Mouse (Mus musculus) CH12.LX (cell line): ENCODE measurements around the gene Rap1b.
A peak's percentile ranks its signal among the peaks of the same experiment; 100 is the strongest.

Source experiments
- MEF2A ChIP-seq: IDR thresholded peaks from 2 replicates; pipeline ENCODE4 v1.6.1; 2014; ENCODE audit warnings: low read depth, mild to moderate bottlenecking, inconsistent platforms, low read length, improper control_type of control experiment, borderline replicate concordance
- MXI1 ChIP-seq: IDR thresholded peaks from 2 replicates; pipeline ENCODE4 v1.6.1; 2011; ENCODE audit warnings: mild to moderate bottlenecking, low read depth, low read length, improper control_type of control experiment
- TBP ChIP-seq: conservative IDR thresholded peaks from 2 replicates; pipeline ENCODE4 v1.6.1; 2011; ENCODE audit warnings: low read depth, low read length, improper control_type of control experiment
- ZMIZ1 ChIP-seq: IDR thresholded peaks from 2 replicates; pipeline ENCODE4 v1.6.1; 2012; ENCODE audit warnings: low read depth, mild to moderate bottlenecking, inconsistent platforms, low read length, improper control_type of control experiment
- ZNF384 ChIP-seq: IDR thresholded peaks from 2 replicates; pipeline ENCODE4 v1.6.1; 2012; ENCODE audit warnings: low read depth, low read length, improper control_type of control experiment, inconsistent platforms

DNA sequence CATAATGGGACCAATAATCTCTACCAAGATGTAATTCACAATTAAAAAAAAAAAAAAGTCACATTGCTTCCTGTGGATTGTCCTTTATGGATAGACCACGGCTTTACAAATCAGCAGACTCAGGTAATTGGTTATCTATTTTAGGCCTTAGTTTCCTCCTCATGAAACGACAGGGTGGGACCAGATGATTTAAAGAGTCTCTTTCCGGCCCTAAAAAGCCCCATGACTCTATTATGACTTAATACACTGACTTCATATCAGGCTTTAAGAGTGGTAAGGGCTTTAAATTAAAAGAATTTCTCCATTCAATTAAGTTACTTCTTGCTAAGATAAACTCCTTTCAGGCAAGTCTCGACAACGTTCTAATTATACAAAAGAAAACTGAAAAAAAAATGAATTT is 1.6 kb downstream of the Rap1b start:
- TF ChIP-seq ZNF384 (no peak), ZMIZ1 (no peak), MEF2A (peak; percentile 57; the same call in 1 of the 2 replicates), MXI1 (no peak), TBP (no peak)
